Mouse (Mus musculus): ENCODE measurements at regions not wholly inside any gene's neighbourhood (a gene's known extent, or its start where the extent isn't known, plus 50 kb on each side); places are given as distances from the start of the nearest gene placed in this dataset.
"Not testable (repeated sequence)": the region's sequence is repeated elsewhere in the genome, so short reads cannot be mapped to it uniquely, and the experiment has no call there.

DNA sequence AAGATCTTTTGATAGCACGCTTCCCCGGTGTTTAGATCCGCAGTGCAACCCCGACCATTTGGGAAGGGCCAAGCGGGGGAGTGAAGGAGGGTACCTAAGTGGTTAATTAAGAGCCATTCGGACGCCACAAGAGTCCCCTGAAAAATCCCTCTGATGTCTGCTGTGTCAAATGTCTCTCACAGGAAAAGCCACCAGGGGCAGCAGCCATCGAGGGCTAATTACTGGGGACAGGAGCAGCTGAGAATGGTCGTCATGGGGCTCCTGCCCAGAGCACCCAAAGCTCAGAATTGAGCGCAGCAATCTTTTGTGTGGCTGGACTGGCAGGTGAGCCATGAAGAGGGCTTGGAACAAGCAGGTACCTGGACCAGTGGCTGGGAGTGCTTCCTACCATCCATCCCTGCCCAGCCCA is 325.6 kb upstream of the Irx1 start:
- Histone ChIP-seq H3K36me3 (ENCODE audit: poor library complexity, severe bottlenecking) (no peaks in the 10 kb centered on the region), H3K9me3 (replicated peaks) (no peaks in the 10 kb centered on the region), H3K4me2 (peak overlapping the region; percentile 26), H3K4me3 (no peak overlapping the region), H3K9ac (no peak overlapping the region), H3K27me3 (peaks cover 84% of the 10 kb centered on the region), H3K4me1 (peaks cover 44% of the 10 kb centered on the region), H3K27ac (no peak overlapping the region)
- ATAC-seq, result peak; percentile 46; the same call in 1 of the 2 replicates
- 0% methylated on average over 10 of the region's 10 CpGs for WGBS

DNA sequence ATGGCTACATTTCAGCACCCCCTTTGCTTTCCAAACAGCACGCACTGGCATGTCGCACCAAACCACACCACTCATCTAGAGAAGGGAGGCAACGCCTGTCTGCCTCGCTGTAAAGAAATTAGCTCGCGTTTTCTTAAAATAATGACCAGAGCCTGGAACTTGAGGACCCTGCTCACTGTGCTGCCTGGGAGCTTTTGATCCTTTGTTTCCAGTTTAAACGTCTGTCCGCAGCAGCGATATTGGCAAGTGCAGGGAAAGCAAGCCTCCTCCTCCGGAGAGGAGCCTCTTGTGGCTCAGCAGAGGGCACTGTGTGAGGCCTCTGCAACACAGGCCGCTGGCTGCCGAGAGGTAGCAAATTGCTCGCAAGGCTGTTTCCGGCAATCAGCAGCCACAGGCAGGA is 328.8 kb upstream of the Irx1 start:
- Histone ChIP-seq H3K27ac (no peak overlapping the region), H3K4me3 (no peak overlapping the region), H3K4me1 (peaks cover 45% of the 10 kb centered on the region), H3K9me3 (replicated peaks) (no peaks in the 10 kb centered on the region), H3K4me2 (peak overlapping the region; percentile 30), H3K9ac (no peak overlapping the region), H3K27me3 (peaks cover 87% of the 10 kb centered on the region), H3K36me3 (ENCODE audit: poor library complexity, severe bottlenecking) (no peaks in the 10 kb centered on the region)
- ATAC-seq, result no peak
- WGBS, result under 1% methylated on average over 14 of the region's 14 CpGs

DNA sequence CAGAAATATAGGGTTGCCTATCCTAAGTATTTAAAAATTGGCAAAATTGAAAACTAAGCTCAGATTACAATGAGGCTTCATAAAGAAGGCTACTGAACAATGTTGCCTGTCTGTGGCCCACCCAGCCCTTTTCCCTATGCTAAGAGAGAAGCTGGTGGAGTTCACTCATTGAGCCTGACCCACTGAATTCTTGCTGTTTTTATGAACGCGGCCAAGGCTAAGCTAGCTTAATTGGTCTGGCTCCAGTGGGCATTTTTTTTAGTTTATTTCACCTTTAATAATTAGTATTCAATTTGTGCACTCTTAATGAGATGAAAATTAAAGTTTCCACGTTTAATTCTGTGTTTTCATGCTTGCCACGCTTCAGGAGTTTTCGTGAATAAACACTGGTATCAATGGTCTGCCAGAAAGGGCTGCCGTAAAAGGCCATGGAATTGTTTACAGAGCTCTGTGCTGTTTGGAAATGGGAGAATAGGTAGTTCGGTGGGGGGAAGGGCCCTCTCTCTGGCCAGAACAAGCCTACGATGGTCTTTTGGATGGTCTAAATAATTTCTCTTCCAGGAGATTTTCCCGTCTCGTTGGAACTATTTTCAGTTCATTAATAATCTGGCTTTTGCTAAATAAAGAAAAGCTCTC is 329.7 kb upstream of the Irx1 start:
- Histone ChIP-seq H3K4me3 (no peak overlapping the region), H3K9me3 (replicated peaks) (no peaks in the 10 kb centered on the region), H3K27ac (no peak overlapping the region), H3K36me3 (ENCODE audit: poor library complexity, severe bottlenecking) (no peaks in the 10 kb centered on the region), H3K4me1 (peaks cover 46% of the 10 kb centered on the region), H3K9ac (no peak overlapping the region), H3K4me2 (no peak overlapping the region), H3K27me3 (peaks cover 88% of the 10 kb centered on the region)
- 4% methylated on average over 10 of the region's 10 CpGs for WGBS
- peak; percentile 65 for ATAC-seq

DNA sequence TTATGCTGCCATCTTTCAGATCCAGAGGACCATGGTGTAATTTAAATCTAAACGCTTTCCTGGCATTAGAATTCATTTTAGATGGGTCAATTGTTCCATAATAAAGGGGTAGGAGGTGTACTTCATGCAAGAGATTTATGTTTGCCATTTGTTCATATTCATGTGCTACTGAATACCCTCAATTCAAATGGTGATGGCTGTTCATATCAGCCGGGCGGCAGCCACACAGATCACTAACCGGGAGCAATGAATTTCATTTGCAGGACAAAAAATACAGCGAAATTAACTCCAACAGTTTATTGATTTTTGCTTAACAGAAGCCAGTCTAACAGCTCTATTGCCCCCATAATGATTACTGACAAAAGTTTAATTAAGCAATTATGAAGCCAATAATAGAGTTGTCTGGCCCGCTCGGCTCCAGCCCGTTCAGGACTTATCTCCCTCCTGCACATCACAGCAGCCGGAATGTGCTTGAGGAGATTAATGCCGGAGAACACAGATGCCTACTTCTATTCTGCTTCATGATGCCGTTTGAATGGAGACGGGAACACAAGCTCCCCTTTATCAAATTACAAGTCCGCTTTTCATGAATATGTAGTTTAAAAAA is 330.3 kb upstream of the Irx2 start:
- Histone ChIP-seq H3K4me3 (no peak overlapping the region), H3K4me2 (no peak overlapping the region), H3K4me1 (peaks cover 50% of the 10 kb centered on the region), H3K27ac (no peak overlapping the region), H3K9ac (no peak overlapping the region), H3K36me3 (ENCODE audit: poor library complexity, severe bottlenecking) (no peaks in the 10 kb centered on the region), H3K27me3 (peaks cover 92% of the 10 kb centered on the region), H3K9me3 (replicated peaks) (no peaks in the 10 kb centered on the region)
- peak; percentile 62; the same call in 1 of the 2 replicates for ATAC-seq
- 4% methylated on average over 13 of the region's 13 CpGs for WGBS

DNA sequence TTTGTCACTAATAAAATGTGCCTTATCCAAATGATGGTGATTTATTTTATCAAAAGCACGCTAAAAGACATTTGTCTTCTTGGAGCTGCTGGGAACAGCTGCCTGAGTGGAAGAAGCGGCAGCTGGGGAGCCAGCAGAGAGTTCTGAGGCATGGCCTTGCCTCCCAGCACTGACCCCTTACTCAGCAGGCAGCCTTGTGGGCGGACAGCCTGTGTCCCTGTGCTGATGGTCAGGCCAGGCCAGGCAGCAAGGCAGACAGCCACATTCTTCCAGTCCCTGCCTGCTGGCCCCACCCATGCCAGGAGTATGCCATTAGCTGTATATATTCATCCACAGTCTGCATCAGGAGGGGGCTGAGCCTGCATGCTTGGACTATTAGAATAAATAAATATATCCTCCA is 329.0 kb upstream of the Irx2 start:
- no peak for ATAC-seq
- H3K4me2 ChIP-seq, result no peak overlapping the region

DNA sequence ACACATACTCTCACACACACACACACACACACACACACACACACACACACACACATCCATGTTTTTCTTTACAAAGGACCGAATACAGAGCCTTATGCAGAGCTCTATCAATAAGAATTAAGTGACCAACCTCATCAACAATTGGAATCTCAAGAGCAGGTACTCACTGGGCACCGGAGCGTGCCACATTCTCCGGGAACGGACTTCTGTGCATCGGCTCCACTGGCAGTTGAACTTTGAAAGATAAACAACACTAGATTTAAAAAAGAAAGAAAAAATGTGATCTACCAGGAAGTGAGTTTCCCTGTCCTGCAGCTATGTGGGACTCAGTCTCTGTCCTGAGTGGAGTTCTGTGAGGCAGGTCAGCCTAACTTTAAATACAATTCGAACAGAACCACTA is 327.5 kb upstream of the Irx2 start:
- H3K4me1 ChIP-seq, result peaks cover 47% of the 10 kb centered on the region
- H3K27ac ChIP-seq, result no peak overlapping the region
- no peaks in the 10 kb centered on the region for H3K36me3 ChIP-seq (ENCODE audit: poor library complexity, severe bottlenecking)
- H3K4me2 ChIP-seq, result no peak overlapping the region
- ATAC-seq, result no peak
- no peaks in the 10 kb centered on the region for H3K9me3 ChIP-seq (replicated peaks)
- 65% methylated on average over 7 of the region's 7 CpGs for WGBS
- no peak overlapping the region for H3K4me3 ChIP-seq
- H3K9ac ChIP-seq, result no peak overlapping the region
- H3K27me3 ChIP-seq, result peaks cover 93% of the 10 kb centered on the region

More for the DNA sequence above, 329.0 kb upstream of the Irx2 start:
- Histone ChIP-seq H3K9ac (no peak overlapping the region), H3K27me3 (peaks cover 96% of the 10 kb centered on the region), H3K36me3 (ENCODE audit: poor library complexity, severe bottlenecking) (no peaks in the 10 kb centered on the region), H3K4me1 (peaks cover 47% of the 10 kb centered on the region), H3K9me3 (replicated peaks) (no peaks in the 10 kb centered on the region), H3K27ac (no peak overlapping the region), H3K4me3 (no peak overlapping the region)
- 14% methylated on average over 3 of the region's 3 CpGs for WGBS

DNA sequence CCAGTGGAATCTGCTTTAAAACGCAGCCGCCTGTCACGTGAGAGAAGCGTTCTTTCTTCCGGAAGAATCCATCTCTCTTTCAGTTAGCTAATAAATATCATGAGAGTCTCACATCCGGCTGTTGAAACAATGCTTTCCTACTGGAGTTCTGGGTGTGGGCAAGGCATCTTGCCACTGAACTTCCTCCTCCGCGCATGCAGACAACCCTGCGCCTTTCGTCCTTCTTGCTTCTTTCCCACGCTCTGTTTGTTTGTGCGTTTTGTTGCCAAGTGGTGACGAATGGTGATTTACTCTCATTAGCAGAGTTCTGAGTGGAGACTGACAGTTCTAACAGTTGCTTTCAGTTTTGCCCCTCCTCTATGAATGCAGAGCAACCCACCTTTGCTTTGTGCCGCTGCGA is 326.8 kb upstream of the Irx2 start:
- ATAC-seq, result no peak
- peak overlapping the region; percentile 12 for H3K4me3 ChIP-seq

DNA sequence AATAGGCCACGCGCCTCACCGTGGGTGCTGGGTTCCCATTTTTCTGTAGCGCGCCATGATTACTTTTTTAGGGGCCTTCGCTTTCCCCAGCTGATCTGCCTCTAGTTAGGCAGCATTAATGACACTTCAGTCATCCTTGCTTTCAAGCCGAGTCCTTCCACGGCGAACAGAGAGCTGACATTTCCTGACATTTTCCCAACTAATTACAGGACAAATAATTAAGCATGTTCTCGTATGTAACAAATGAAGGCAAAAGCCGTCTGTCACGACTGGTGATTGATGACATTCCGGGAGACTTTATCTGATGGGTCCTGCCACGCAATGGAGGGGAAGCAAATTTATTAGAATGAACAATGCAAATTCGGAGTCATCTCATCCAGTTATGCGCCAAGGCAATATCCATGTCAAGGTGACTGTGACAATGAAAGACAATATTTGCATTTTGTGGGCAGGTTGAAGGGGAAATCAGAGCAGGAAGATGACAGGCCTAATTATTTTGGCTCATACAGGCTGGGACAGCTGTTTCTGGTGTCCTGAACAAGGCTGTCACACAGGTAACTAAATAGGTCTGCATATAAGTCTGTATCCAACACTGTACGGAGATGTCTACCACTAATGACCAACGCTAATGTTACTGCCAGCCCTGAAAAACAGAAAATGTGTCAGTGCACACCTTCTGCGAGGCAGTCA is 326.0 kb upstream of the Irx2 start:
- no peaks in the 10 kb centered on the region for H3K9me3 ChIP-seq (replicated peaks)
- no peak overlapping the region for H3K27ac ChIP-seq
- H3K27me3 ChIP-seq, result peaks cover 93% of the 10 kb centered on the region
- no peak overlapping the region for H3K9ac ChIP-seq
- peak overlapping the region; percentile 12; the same call in 1 of the 2 replicates for H3K4me3 ChIP-seq
- 54% methylated on average over 19 of the region's 19 CpGs for WGBS
- ATAC-seq, result peak; percentile 26; the same call in 1 of the 2 replicates
- no peaks in the 10 kb centered on the region for H3K36me3 ChIP-seq (ENCODE audit: poor library complexity, severe bottlenecking)
- H3K4me1 ChIP-seq, result peaks cover 43% of the 10 kb centered on the region
- H3K4me2 ChIP-seq, result peak overlapping the region; percentile 49

More for the DNA sequence above, 326.8 kb upstream of the Irx2 start:
- 41% methylated on average over 15 of the region's 15 CpGs for WGBS
- peak overlapping the region; percentile 49 for H3K4me2 ChIP-seq
- no peak overlapping the region for H3K27ac ChIP-seq
- H3K4me1 ChIP-seq, result peaks cover 47% of the 10 kb centered on the region
- H3K36me3 ChIP-seq (ENCODE audit: poor library complexity, severe bottlenecking), result no peaks in the 10 kb centered on the region
- H3K9me3 ChIP-seq (replicated peaks), result no peaks in the 10 kb centered on the region
- H3K27me3 ChIP-seq, result peaks cover 93% of the 10 kb centered on the region
- no peak overlapping the region for H3K9ac ChIP-seq

DNA sequence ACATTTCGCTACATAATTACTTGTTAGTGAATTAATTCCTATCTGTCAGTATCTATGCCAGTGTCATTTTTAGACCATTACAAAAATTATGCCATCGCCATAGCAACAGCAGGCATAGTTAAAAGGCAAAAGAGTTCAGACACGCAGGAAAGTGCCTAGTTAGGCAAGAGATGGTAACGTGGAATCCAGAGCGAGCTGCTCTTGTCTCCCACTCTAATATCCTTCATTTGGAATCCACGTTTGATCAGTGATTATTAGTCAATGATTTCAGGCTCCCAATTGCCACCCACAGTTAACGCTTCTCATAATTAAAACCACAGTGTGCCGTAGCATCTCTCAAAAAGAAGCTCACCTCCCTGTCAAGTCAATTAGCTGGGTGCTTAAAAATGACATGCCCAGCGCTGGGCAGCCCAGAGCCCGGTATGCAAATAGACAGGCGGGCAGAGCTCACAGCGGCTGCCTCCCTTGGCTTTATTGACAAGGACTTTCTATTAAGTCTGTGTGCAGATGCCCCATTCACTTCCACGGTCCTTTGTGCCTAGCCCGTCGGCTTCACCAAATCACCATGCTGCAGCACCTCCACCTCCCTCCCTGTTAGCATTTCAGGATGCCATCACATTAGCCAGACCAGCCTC is 325.4 kb upstream of the Irx2 start:
- H3K27me3 ChIP-seq, result peaks cover 93% of the 10 kb centered on the region
- WGBS, result 28% methylated on average over 15 of the region's 15 CpGs
- ATAC-seq, result peak; percentile 9; the same call in 1 of the 2 replicates

DNA sequence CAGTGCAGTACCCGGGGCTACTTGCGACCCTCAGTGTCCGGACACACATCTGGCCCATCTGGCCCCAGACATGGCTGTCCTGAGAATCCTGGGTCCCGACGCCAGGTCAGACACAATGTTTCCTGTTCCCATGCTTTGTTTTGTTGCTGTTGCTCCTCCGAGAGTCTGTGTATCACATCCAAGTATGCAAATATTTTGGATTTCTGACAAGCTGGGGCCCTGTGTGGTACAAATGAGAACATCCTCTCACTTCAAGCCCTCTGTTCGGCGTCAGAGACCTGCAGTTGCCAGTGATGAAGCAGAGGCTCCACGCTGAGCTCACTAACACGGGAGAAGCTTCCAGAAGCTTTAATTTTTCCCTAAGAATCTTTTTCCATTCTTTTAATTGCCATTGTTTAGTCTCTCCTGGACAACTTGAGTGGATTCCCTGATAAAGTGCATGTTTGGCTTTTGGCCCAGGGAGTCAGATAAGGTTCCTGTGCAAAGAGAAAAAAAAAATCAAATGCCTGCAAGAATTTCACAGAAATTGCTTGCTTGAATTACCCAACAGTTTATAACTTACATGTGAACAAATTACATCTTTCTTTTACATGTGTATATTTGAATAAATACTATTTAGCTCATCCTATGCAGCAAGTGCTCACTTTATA is 304.5 kb upstream of the Irx2 start:
- no peaks in the 10 kb centered on the region for H3K9me3 ChIP-seq (replicated peaks)
- no peaks in the 10 kb centered on the region for H3K4me1 ChIP-seq
- no peaks in the 10 kb centered on the region for H3K36me3 ChIP-seq (ENCODE audit: poor library complexity, severe bottlenecking)
- no peak overlapping the region for H3K4me3 ChIP-seq
- 54% methylated on average over 10 of the region's 10 CpGs for whole genome bisulfite sequencing
- no peak overlapping the region for H3K4me2 ChIP-seq
- ATAC-seq, result no peak
- no peak overlapping the region for H3K27ac ChIP-seq
- no peak overlapping the region for H3K9ac ChIP-seq
- H3K27me3 ChIP-seq, result peaks cover 72% of the 10 kb centered on the region

More for the DNA sequence above, 325.4 kb upstream of the Irx2 start:
- H3K4me2 ChIP-seq, result no peak overlapping the region
- no peak overlapping the region for H3K4me3 ChIP-seq
- H3K36me3 ChIP-seq (ENCODE audit: poor library complexity, severe bottlenecking), result no peaks in the 10 kb centered on the region
- H3K9ac ChIP-seq, result no peak overlapping the region
- H3K4me1 ChIP-seq, result peaks cover 39% of the 10 kb centered on the region
- H3K9me3 ChIP-seq (replicated peaks), result no peaks in the 10 kb centered on the region
- H3K27ac ChIP-seq, result no peak overlapping the region

DNA sequence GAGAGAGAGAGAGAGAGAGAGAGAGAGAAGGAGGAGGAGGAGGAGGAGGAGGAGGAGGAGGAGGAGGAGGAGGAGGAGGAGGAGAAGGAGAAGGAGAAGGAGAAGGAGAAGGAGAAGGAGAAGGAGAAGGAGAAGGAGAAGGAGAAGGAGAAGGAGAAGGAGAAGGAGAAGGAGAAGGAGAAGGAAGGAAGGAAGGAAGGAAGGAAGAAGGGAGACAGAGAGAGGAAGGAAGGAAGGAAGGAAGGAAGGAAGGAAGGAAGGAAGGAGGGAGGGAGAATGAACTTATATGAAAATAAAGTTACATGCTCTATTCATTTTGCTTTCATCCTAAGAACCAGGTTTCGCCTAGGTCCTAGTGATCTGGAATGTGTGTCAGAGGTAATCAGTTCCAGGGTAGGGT is 302.4 kb upstream of the Irx2 start:
- not testable (repeated sequence) for H3K9me3 ChIP-seq (replicated peaks); ATAC-seq; H3K27ac ChIP-seq; H3K9ac ChIP-seq; H3K4me1 ChIP-seq; H3K36me3 ChIP-seq (ENCODE audit: poor library complexity, severe bottlenecking); H3K4me2 ChIP-seq; H3K4me3 ChIP-seq
- H3K27me3 ChIP-seq, result peaks cover 80% of the 10 kb centered on the region
- WGBS, result 61% methylated on average over 1 of the region's 1 CpGs

Data from forebrain, embryonic 13.5 days (tissue).